Mouse (Mus musculus): ENCODE results near the gene Pygl.

GRCm38 (mm10) chr12:70247683-70248474 lies 16.6 kb upstream of the Pygl start:
- TF ChIP-seq CTCF (IDR thresholded peaks at IDR 0.05; ENCODE audit: control insufficient read depth, insufficient read depth, insufficient replicate concordance, low read depth, low read length) = no peak
- no peak for TF ChIP-seq POLR2A (IDR thresholded peaks at IDR 0.05; ENCODE audit: control insufficient read depth, low read depth, low read length)

Data from testis, adult 2 months (tissue).